Mouse (Mus musculus): ENCODE results near the gene Gm20715. TPM values are rescaled to one million over a fixed set of nuclear protein-coding genes. Genes with fewer than 3 reads are reported as not detected.

Gm20715 gene
- total and polyA plus RNA-seq, 2 experiments = not detected

DNA sequence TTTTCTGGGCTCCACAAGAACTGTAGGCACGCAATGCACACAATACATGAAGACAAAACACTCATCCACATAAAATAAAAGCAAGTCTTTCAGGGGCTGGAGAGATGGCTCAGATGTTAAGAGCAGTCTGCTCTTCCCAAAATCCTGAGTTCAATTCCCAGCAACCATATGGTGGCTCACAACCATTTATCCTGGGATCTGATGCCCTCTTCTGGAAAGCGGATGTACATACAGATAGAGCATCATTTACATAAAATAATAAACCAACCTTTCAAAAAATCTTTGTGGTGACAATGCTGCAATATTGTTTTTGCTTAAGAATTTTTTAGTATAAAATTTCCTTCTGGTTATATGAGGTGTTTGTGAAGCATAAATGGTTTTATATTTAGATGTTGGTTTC, 28.6 kb upstream of the Gm20715 start:
- no peak overlapping the region for H3K9ac ChIP-seq (ENCODE audit: low read depth, low read length)
- WGBS = 82% methylated on average over 2 of the region's 2 CpGs
- H3K27ac ChIP-seq (replicated peaks; ENCODE audit: insufficient read depth, low read depth, low read length) = no peak overlapping the region
- H3K4me1 ChIP-seq (ENCODE audit: control insufficient read depth, insufficient read depth, low read length) = peaks cover 3% of the 10 kb centered on the region; the same call in 1 of the 2 replicates
- H3K79me2 ChIP-seq (ENCODE audit: control insufficient read depth, insufficient read depth, low read length) = no peaks in the 10 kb centered on the region
- TF ChIP-seq POLR2A (IDR thresholded peaks at IDR 0.05; ENCODE audit: extremely low read depth, insufficient read depth, low read length) (no peak), CTCF (IDR thresholded peaks at IDR 0.05; ENCODE audit: low read depth, low read length) (no peak)
- no peak for DNase-seq (ENCODE audit: extremely low read depth, low read depth, low spot score)
- no peaks in the 10 kb centered on the region for H3K27me3 ChIP-seq (ENCODE audit: control insufficient read depth, insufficient read depth, low read length)
- H3K4me3 ChIP-seq (ENCODE audit: insufficient read depth, low read depth, low read length) = no peak overlapping the region
- H3K36me3 ChIP-seq (ENCODE audit: control insufficient read depth, insufficient read depth, low read length) = peaks cover 5% of the 10 kb centered on the region; the same call in 1 of the 2 replicates

DNA sequence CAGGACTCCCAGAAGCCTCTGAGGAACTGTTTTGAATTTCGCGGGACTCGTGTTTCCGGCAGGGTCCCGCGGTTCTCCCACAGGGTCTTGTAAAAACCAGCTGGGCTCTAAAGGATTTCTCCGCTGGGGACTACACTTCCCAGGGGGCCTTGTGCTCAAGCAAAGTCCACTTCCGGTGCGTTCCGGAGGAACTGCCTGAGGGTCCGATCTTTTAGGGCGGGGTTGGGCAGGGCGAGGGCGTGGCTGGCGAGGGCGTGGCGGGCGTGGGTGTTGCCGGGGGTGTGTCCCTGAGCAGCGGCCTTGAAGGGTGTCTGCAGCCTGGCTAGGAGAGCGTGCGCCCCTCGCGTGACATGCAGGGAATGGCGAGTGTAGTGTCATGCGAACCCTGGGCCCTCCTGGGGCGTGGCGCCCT, 27.0 kb upstream of the Gm20715 start, which contains the start of gene Zfp28:
TSS of gene Zfp28 (plus strand) at position 252 of the 412 bp plus-strand sequence.
- Histone ChIP-seq H3K36me3 (ENCODE audit: control insufficient read depth, insufficient read depth, low read length) (peaks cover 2% of the 10 kb centered on the region; the same call in 1 of the 2 replicates), H3K27ac (replicated peaks; ENCODE audit: insufficient read depth, low read depth, low read length) (no peak within 1 kb of the TSS), H3K27me3 (ENCODE audit: control insufficient read depth, insufficient read depth, low read length) (no peaks in the 10 kb centered on the region), H3K4me3 (ENCODE audit: insufficient read depth, low read depth, low read length) (peak within 1 kb of the TSS; percentile 71), H3K79me2 (ENCODE audit: control insufficient read depth, insufficient read depth, low read length) (no peaks in the 10 kb centered on the region), H3K9ac (ENCODE audit: low read depth, low read length) (peak within 1 kb of the TSS; percentile 62), H3K4me1 (ENCODE audit: control insufficient read depth, insufficient read depth, low read length) (peaks cover 3% of the 10 kb centered on the region; the same call in 1 of the 2 replicates)
- peak; percentile 80 for DNase-seq (ENCODE audit: extremely low read depth, low read depth, low spot score)
- TF ChIP-seq POLR2A (IDR thresholded peaks at IDR 0.05; ENCODE audit: extremely low read depth, insufficient read depth, low read length) = no peak
- no peak for TF ChIP-seq CTCF (IDR thresholded peaks at IDR 0.05; ENCODE audit: low read depth, low read length)
- under 1% methylated on average over 27 of the region's 28 CpGs for WGBS

DNA sequence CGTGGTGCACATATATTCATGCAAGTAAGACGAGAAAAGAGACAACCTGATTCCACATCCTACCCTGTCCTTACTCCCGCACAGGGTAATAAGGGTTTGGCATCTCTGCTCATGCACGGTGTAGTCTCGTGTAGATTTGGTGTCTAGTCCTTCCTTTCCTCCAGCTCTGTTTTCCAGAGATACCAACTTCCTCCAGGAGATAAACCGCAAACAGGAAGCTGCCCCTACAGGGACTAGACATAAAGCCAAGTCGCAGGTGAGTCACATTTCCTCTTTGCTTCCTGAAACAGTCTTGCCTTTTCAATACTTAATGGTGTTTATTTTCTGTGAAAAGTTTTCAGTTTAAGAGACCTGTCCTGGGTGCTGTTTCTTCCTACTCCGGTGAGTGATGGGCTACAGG, 26.1 kb upstream of the Gm20715 start:
- WGBS = 70% methylated on average over 8 of the region's 8 CpGs
- DNase-seq (ENCODE audit: extremely low read depth, low read depth, low spot score) = no peak
- H3K4me3 ChIP-seq (ENCODE audit: insufficient read depth, low read depth, low read length) = no peak overlapping the region; the same call in 1 of the 2 replicates
- no peak for TF ChIP-seq POLR2A (IDR thresholded peaks at IDR 0.05; ENCODE audit: extremely low read depth, insufficient read depth, low read length)
- TF ChIP-seq CTCF (IDR thresholded peaks at IDR 0.05; ENCODE audit: low read depth, low read length) = no peak
- H3K4me1 ChIP-seq (ENCODE audit: control insufficient read depth, insufficient read depth, low read length) = peaks cover 3% of the 10 kb centered on the region; the same call in 1 of the 2 replicates
- H3K36me3 ChIP-seq (ENCODE audit: control insufficient read depth, insufficient read depth, low read length) = no peaks in the 10 kb centered on the region; the same call in 1 of the 2 replicates
- H3K27me3 ChIP-seq (ENCODE audit: control insufficient read depth, insufficient read depth, low read length) = no peaks in the 10 kb centered on the region
- no peak overlapping the region for H3K27ac ChIP-seq (replicated peaks; ENCODE audit: insufficient read depth, low read depth, low read length)
- no peaks in the 10 kb centered on the region for H3K79me2 ChIP-seq (ENCODE audit: control insufficient read depth, insufficient read depth, low read length)
- no peak overlapping the region for H3K9ac ChIP-seq (ENCODE audit: low read depth, low read length)

DNA sequence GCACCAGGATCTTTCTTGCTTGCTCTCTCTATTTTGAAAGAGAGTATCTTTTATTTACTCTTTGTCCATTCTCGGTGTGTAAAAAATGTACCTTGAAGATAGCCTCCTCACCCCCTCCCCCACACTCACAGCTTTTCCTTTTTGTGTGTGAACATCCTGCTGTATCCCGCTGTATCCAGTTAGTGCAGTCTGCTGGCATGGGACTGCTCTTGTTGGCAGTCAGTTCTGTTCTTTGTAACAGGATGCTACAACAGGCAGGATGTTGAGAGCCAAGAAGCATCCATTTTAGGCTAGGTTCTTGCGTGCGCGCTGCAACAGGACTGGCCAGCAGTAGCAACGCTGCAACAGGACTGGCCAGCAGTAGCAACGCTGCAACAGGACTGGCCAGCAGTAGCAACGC, 23.1 kb upstream of the Gm20715 start:
- Histone ChIP-seq H3K4me1 (ENCODE audit: control insufficient read depth, insufficient read depth, low read length) (peaks cover 3% of the 10 kb centered on the region; the same call in 1 of the 2 replicates), H3K9ac (ENCODE audit: low read depth, low read length) (no peak overlapping the region), H3K36me3 (ENCODE audit: control insufficient read depth, insufficient read depth, low read length) (peaks cover 2% of the 10 kb centered on the region; the same call in 1 of the 2 replicates), H3K4me3 (ENCODE audit: insufficient read depth, low read depth, low read length) (no peak overlapping the region), H3K27me3 (ENCODE audit: control insufficient read depth, insufficient read depth, low read length) (no peaks in the 10 kb centered on the region), H3K79me2 (ENCODE audit: control insufficient read depth, insufficient read depth, low read length) (no peaks in the 10 kb centered on the region), H3K27ac (replicated peaks; ENCODE audit: insufficient read depth, low read depth, low read length) (no peak overlapping the region)
- DNase-seq (ENCODE audit: extremely low read depth, low read depth, low spot score) = no peak
- WGBS = 75% methylated on average over 8 of the region's 8 CpGs
- TF ChIP-seq CTCF (IDR thresholded peaks at IDR 0.05; ENCODE audit: low read depth, low read length) = no peak
- no peak for TF ChIP-seq POLR2A (IDR thresholded peaks at IDR 0.05; ENCODE audit: extremely low read depth, insufficient read depth, low read length)

DNA sequence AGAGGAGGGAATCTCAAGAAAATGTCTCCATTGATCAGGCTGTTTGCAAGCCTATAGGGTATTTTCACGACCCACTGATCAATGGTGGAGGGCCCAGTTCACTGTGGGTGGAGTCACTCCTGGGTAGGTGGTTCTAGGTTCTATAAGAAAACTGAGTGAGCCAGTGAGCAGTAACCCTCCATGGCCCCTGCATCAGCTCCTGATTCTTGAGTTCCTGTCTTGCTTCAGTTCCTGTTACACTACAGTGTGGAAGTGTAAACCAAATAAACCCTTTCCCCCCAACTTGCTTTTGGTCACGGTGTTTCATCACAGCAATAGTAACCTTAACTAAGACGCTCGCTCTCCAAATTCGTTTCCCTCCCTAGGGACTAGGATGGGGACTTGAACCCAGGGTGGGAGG, 21.1 kb upstream of the Gm20715 start:
- Histone ChIP-seq H3K79me2 (ENCODE audit: control insufficient read depth, insufficient read depth, low read length) (no peaks in the 10 kb centered on the region), H3K27me3 (ENCODE audit: control insufficient read depth, insufficient read depth, low read length) (no peaks in the 10 kb centered on the region), H3K9ac (ENCODE audit: low read depth, low read length) (no peak overlapping the region), H3K4me1 (ENCODE audit: control insufficient read depth, insufficient read depth, low read length) (no peaks in the 10 kb centered on the region; the same call in 1 of the 2 replicates), H3K36me3 (ENCODE audit: control insufficient read depth, insufficient read depth, low read length) (peaks cover 10% of the 10 kb centered on the region; the same call in 1 of the 2 replicates), H3K27ac (replicated peaks; ENCODE audit: insufficient read depth, low read depth, low read length) (no peak overlapping the region), H3K4me3 (ENCODE audit: insufficient read depth, low read depth, low read length) (no peak overlapping the region)
- 87% methylated on average over 5 of the region's 5 CpGs for WGBS
- DNase-seq (ENCODE audit: extremely low read depth, low read depth, low spot score) = no peak
- TF ChIP-seq POLR2A (IDR thresholded peaks at IDR 0.05; ENCODE audit: extremely low read depth, insufficient read depth, low read length) = no peak
- no peak for TF ChIP-seq CTCF (IDR thresholded peaks at IDR 0.05; ENCODE audit: low read depth, low read length)

DNA sequence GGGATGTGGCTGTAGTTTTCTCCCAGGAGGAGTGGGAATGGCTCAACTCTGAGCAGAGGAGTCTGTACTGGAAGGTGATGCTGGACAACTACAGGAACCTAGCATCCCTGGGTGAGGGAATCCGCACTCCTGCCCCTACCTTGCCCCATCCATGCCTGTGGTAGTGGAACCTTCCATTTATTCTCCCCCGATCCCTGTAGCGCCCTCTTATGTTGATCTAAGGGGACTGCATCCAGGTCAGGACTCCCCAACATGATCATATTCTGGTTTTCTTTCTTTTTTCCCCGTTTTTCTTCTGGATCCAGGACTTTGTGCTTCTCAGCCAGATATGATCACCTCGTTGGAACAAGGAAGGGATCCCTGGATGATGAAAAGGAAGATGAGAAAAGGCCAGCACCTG, 20.6 kb upstream of the Gm20715 start:
- H3K36me3 ChIP-seq (ENCODE audit: control insufficient read depth, insufficient read depth, low read length) = peaks cover 11% of the 10 kb centered on the region; the same call in 1 of the 2 replicates
- H3K9ac ChIP-seq (ENCODE audit: low read depth, low read length) = no peak overlapping the region
- no peaks in the 10 kb centered on the region for H3K79me2 ChIP-seq (ENCODE audit: control insufficient read depth, insufficient read depth, low read length)
- no peak overlapping the region for H3K27ac ChIP-seq (replicated peaks; ENCODE audit: insufficient read depth, low read depth, low read length)
- H3K27me3 ChIP-seq (ENCODE audit: control insufficient read depth, insufficient read depth, low read length) = no peaks in the 10 kb centered on the region
- no peak for TF ChIP-seq CTCF (IDR thresholded peaks at IDR 0.05; ENCODE audit: low read depth, low read length)
- H3K4me3 ChIP-seq (ENCODE audit: insufficient read depth, low read depth, low read length) = no peak overlapping the region
- WGBS = 70% methylated on average over 5 of the region's 5 CpGs
- no peaks in the 10 kb centered on the region for H3K4me1 ChIP-seq (ENCODE audit: control insufficient read depth, insufficient read depth, low read length)
- DNase-seq (ENCODE audit: extremely low read depth, low read depth, low spot score) = no peak
